Mouse (Mus musculus): ENCODE results near the gene Spata45. TPM values are rescaled to one million over a fixed set of nuclear protein-coding genes. Genes with fewer than 3 reads are reported as not detected.

Gene Spata45
- total RNA-seq, 2 experiments from 2014 or later: not detected

DNA sequence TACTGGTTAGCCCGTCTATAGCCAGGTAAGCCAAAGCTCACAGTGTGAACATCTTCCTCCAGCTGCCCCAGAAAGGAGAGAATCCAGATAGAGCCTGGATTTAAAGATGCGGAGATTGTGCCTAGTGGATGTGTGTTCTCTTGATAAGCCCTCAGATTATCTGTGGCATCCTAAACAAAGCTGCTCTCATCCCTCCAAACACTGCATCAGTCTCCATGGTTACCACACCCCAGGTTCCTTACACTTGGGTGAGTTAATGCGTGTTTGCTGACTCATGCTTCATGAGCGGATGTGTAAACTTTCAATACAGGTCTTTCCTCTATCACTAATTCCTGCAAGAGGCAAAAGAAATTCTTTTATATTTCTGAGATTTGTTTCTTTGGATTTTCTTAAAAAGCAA is 790 bp upstream of the Spata45 start:
- ATAC-seq (replicated peaks; ENCODE audit: low FRiP score, low TSS enrichment, poor library complexity, severe bottlenecking): no peak

DNA sequence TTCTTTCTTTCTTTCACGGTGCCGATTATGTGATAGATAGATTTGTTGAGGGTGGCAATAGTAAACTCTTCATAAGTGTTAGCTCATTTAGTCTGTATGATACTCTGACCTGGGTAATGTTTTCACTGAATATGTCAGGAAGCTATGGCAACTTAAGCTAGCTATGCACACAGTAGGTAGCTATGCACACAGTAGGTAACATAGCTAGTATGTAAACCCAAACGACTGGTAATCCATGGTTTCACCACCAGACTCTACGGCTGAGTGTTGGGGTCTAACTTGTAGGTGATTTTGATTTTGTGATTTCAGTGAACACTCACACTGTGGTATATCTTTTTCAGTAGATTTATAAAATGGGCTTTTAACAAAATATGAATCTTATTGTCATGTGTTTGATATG is 1.6 kb downstream of the Spata45 start:
- ATAC-seq (replicated peaks; ENCODE audit: low FRiP score, low TSS enrichment, poor library complexity, severe bottlenecking): no peak

DNA sequence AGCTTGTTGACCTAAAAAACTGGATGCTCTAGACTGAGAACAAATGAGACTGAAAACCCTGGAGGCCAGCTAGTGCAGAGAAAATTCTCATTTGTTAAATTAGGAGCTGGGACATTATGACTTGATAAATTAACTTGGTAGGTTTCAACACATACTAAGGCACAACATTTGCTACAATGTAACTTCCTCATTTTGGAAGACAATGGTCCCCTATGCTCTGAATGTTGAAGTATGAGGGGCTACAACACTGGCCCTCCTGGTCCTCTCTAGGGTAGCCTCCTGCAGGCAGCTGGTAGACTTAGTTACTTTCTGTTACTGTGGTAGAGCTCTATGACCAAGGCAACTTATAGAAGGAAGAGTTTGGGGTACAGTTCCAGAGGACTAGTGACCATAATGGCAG is 4.9 kb downstream of the Spata45 start:
- no peak for ATAC-seq (replicated peaks; ENCODE audit: low FRiP score, low TSS enrichment, poor library complexity, severe bottlenecking)

DNA sequence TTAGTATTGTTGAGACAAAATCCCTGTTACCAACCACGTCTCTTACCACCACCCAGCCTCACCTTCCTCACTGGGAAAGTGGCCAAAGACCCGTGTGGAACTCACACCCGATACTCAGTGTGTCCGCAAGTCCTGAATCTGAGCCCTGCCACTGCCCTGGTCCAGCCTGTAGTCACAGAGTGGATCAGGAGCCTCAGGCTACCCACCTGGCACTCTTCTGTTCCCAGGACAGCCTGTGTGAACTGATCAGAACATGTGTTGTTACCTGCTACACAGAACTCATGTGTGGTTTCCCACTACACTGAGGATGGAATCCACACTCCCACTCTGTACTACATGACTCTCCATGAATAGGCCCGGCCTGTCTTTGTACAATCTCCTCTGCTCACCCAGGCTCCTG is 5.7 kb downstream of the Spata45 start:
- no peak for ATAC-seq (replicated peaks; ENCODE audit: low FRiP score, low TSS enrichment, poor library complexity, severe bottlenecking)

DNA sequence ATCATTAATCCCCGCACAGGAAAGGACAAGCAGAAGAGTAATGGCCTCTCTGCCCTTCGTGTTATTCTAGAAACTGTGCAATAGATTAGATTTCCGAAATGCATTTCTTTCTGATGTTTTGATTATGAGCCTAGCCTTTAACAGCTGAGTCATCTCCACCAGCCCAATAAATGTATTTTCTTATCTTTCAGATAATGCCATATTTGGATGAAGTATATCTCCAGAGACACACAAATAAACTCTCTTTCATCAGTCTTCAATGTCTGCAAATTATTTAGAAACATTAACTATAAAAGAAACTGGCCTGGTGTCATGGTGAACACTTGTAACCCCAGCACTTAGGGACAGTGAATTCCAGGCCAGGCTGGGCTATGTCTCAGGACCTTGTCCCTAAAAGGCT is 6.2 kb downstream of the Spata45 start:
- no peak for ATAC-seq (replicated peaks; ENCODE audit: low FRiP score, low TSS enrichment, poor library complexity, severe bottlenecking)

DNA sequence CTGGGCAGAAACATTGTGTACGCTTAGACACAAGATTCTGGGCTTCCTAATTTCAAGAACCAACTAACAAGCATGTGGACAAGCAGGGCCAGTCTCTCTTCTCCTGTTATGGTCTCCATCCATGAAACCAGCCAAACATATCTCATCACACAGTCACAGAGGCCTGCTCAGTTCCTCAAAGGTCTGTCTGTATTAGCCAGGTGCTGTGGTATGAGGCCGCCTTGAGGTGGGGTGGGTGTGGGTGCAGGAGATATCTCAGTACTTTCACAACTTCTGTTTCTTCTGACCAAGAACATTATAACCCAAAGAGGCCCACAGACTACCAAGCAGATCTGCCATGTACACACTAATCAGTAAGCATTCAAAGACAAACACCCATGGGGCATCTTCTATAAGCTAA is 8.8 kb downstream of the Spata45 start:
- ATAC-seq (replicated peaks; ENCODE audit: low FRiP score, low TSS enrichment, poor library complexity, severe bottlenecking): no peak

DNA sequence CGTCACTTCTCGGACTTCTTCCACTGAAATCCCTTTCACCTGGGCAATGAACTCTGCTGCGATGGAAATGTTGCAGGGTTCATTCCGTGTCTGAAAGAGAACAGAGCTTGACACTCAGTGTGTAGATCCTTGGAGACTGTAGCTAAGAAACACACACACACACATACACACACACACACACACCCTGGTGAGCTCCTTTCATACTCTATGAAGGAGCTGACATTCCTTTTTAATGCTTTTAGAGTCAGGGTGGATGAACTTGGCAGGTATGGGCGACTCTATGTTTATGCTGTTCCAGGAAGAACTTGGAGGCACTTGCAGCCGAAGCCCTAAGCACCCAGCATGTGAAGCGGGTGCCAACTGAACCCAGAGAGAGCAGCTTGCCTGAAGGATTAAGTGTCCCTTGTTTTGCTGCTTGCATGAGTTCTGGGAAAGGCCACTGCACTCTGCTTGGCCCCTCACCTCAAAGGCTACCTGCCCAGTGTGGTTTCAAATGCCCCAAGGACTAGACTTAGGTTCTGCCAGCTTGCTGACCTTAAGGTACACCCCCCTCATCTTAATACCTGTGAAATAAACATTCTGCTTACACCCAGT is 9.9 kb downstream of the Spata45 start:
- no peak for ATAC-seq (replicated peaks; ENCODE audit: low FRiP score, low TSS enrichment, poor library complexity, severe bottlenecking)

DNA sequence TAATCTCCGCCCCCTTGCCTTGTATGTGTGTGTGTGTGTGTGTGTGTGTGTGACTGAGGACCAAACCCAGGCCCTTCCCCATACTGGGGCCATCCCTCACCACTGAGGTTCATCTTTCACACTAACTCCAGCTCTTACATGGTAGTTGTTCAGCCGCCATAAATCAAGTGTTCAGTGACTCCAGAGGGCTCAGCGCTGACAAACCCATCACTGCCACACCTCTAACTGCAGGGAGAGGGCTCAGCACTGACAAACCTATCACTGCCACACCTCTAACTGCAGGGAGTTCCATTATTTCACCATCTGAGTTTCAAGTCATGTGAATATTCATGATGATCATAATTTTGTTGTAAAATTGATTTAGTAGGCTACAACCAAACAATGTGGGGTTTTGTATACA is 17.1 kb downstream of the Spata45 start:
- no peak for ATAC-seq (replicated peaks; ENCODE audit: low FRiP score, low TSS enrichment, poor library complexity, severe bottlenecking)

DNA sequence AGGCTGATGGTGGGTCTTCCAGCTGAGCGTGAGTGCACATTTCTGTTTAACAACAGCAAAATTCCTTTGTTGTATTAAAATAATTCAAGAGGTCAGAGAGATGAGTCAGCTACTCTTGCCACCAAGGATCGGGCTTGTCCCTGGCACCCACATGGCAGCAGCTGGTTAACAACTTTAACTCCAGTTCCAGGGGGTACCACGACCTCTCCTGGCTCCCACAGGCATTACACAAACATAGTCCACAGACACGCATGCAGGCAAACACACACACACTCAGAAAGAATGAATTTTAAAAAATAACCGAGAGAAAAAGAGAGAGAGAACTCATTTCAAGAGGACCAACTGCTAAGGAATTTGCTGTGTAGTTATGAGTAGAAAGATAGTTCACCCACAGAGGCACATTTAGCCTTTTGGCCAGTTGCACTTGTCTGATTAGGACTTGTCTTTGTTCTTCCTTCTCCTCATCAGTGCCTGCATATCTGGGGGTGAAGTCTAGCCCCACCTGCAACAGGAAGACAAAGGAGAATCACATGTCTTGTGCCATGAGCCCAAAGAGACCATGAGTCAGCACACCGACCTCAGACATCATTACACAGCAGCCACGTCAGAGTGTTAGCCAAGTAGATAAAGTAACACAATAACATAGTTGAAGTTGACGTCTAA is 18.6 kb downstream of the Spata45 start:
- peak; percentile 94 for ATAC-seq (replicated peaks; ENCODE audit: low FRiP score, low TSS enrichment, poor library complexity, severe bottlenecking)

DNA sequence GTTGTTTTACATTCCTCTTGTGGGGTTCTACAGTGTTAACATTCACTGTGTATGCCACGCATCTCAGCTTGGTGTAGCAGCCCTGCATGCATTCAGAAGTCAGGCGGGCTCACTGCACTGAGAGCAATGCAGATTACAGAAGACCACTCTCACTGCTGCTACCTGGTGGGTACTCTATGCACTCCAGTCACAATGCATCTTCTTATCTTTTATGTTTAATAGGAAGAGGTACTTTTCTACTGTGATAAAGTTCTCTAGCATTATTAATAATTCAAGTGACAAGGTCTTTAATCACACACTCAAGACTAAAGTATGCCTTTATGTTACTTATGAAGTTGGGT is 19.1 kb downstream of the Spata45 start:
- ATAC-seq (replicated peaks; ENCODE audit: low FRiP score, low TSS enrichment, poor library complexity, severe bottlenecking): peak; percentile 90

DNA sequence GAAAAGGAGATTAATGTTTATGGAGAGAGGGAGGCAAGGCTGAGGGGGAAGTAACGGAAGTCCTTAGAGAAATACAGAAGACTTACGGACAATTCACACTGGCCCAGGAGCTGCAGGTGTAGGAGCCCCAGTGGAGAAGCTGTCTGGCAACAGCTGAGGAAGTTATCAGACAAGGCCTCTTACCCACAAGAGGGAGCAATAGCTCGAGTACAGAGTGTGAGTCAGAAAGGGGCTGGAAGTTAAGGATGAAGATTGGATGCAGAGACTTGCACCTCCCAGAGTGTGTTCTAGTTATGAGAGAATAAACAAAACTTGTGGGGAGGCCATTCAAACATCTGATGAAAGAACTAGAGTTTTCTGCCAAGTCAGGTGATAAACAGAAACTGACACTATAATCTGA is 21.0 kb downstream of the Spata45 start:
- no peak for ATAC-seq (replicated peaks; ENCODE audit: low FRiP score, low TSS enrichment, poor library complexity, severe bottlenecking)

DNA sequence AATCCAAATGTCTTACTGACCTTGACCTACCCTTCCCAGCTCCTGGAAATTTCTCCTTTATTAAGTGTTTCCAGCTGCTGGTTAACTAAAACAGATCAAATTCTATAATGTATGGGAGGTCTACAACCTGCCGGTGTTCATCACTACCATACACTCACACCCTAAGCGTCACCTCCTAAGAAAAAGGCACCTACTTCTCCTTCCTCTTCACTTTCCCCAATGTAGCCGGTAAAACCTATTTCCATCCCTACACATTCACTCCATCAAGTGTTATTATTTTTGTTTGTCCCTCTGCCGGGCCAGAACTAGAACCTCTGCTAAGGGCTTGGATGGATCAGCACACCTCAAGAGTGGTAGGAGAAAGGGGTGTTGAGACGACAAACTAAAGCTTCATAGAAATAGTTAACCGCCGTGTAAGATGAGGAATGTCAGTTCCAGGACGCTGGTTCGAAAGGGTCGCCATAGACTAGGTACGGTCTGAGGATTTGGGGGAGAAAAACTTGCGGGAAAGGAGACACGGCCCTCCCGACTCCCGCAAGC is 25.9 kb downstream of the Spata45 start:
- ATAC-seq (replicated peaks; ENCODE audit: low FRiP score, low TSS enrichment, poor library complexity, severe bottlenecking): no peak

DNA sequence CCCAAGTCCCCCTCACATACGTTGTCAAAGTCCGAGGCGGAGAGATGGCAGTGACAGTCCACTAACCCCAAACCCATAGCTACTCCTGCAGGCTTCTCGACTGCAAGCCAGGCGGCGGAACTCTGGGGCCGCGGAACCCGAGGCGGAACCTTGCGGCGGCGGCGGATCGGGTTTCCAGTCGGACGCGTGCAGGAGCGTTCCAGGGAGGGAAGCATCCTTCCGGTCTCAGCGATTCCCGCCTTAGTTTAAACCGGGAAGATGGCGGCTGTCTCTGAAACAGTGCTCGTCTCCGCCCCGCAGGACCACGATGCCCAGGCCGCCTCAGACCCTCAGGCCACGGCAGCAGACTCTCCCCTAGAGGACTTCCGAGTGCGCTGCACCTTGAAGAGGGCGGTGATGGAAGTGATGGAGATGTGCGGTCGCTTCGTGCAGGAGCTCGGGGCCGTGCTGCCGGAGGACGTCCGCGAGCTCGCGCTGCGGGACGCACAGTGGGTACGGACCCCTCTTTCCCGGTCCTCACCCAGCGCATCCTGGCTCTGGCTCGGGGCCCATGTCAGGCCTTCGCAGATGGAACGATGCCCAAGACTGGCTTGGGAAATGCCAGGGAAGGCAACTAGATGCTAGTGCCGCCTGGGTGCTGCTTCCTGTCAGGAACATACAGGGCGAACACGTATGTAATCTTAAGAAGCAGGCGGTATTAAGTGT is 26.5 kb downstream of the Spata45 start, which contains the start of the genes Tatdn3 and Nsl1:
Gene Tatdn3 (minus strand): TSS at position 152 of the 705 bp plus-strand sequence.
Gene Nsl1 (plus strand): TSS at position 232 of the 705 bp plus-strand sequence.
- ATAC-seq (replicated peaks; ENCODE audit: low FRiP score, low TSS enrichment, poor library complexity, severe bottlenecking): peak; percentile 93

DNA sequence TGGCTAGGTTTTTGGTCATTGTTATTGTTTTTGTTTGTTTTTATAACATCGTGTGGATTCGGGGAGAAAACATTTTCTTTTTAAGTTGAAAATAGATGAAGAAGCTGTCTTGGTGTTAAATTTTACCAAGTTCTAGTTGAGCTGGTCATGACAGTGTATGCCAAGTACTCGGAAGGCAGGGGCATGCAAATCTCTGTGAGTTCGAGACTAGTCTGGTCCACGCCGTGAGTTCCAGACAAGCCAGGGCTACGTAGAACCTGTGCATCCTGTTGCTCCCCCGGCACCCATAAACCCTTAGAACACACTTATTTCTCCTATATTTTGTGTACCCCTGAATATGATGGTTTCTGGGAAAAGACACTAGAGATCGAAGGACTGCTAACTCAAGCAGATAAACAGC is 27.3 kb downstream of the Spata45 start:
- no peak for ATAC-seq (replicated peaks; ENCODE audit: low FRiP score, low TSS enrichment, poor library complexity, severe bottlenecking)

DNA sequence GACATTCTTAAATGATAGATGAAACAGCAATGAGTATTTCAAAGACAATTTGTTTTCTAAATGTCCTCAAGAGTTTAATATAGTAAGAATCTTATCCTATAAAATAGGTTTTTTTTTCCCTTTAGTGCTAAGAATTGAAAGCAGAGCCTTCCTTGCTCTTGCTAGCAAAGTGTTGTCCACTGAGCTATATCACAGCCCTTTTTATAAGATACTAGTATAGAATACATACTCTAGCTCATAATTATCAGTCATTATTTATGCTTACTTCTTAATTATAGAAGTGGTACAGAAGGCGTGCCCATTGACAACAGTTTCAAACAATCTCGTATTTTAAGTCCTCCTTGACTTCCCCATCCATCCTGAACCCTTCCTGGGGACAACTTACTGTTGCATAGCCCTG is 28.1 kb downstream of the Spata45 start:
- no peak for ATAC-seq (replicated peaks; ENCODE audit: low FRiP score, low TSS enrichment, poor library complexity, severe bottlenecking)

DNA sequence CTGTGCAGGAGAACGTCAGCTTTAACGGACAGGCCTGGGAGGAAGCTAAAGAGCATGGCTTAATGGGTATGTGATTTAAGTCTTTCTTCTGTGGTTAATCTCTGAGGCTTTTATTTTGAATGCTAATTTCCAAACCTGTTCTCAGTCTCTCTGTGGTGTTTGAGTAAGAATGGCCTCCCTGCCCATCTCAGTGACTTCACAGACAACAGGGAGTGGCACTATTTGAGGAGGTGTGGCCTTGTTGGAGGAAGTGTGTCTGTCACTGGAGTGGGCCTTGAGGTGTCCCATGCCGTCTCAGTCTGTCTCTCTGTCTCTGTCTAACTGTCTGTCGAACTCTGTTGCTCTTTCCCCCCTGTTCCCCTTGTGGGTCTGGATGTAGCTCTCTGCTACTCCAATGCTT is 28.7 kb downstream of the Spata45 start:
- ATAC-seq (replicated peaks; ENCODE audit: low FRiP score, low TSS enrichment, poor library complexity, severe bottlenecking): no peak

DNA sequence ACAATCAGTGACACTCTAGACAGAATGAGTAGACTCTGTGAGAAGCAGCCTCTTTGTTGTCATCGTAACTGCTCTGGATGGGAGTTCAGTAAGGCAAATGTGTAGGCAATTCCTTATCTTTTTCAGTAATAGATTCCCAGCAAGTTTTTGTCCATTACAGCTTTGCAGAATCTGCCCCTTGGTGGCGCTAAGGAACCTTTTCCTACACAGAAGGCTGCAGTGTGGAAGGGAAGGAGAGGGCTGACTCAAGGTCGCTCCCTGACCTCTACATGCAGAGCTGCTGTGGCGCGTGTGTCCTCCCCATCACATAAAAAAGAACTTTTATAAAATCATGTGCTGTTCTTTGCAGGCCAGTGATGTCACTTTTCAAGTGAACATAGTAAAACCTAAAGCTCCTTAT is 31.9 kb downstream of the Spata45 start:
- ATAC-seq (replicated peaks; ENCODE audit: low FRiP score, low TSS enrichment, poor library complexity, severe bottlenecking): no peak

DNA sequence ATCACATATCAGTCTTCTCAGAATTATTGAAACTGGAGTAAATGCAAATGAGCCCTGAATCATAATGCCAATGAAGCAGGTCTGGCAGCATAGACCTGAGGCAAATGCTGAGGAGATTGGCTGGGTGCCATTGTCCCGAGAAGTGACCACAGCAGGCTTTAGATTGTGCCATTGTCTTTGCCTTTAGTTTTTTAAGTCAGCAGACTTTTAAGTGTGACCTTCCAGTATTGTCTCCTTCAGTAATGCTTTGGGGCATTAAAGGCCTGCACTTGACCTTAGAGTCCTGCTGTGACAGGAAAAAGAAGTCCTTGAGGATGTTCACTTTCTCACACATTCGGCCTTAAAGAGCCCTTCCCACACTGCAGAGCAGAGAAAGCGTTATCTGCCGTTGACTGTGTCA is 33.8 kb downstream of the Spata45 start:
- no peak for ATAC-seq (replicated peaks; ENCODE audit: low FRiP score, low TSS enrichment, poor library complexity, severe bottlenecking)

DNA sequence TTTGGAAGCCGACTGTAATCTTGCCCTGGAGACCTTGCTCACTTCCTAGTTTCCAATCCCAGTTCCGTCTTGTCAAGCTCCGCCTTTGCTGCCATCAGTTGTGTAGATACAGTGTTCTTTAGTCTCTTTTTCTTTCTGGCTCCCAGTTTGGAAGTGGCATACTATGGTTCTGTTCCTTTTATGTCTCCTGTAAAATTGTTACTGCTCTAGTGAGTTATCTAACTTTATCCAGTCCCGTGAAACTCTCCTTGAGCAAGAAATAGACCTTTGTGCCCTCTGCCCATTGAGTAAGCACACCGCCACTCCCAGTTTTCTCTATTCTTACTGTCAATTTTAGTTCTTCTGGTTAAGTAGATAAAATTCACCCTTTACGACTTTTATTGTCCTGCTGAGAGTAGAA is 35.2 kb downstream of the Spata45 start:
- no peak for ATAC-seq (replicated peaks; ENCODE audit: low FRiP score, low TSS enrichment, poor library complexity, severe bottlenecking)

DNA sequence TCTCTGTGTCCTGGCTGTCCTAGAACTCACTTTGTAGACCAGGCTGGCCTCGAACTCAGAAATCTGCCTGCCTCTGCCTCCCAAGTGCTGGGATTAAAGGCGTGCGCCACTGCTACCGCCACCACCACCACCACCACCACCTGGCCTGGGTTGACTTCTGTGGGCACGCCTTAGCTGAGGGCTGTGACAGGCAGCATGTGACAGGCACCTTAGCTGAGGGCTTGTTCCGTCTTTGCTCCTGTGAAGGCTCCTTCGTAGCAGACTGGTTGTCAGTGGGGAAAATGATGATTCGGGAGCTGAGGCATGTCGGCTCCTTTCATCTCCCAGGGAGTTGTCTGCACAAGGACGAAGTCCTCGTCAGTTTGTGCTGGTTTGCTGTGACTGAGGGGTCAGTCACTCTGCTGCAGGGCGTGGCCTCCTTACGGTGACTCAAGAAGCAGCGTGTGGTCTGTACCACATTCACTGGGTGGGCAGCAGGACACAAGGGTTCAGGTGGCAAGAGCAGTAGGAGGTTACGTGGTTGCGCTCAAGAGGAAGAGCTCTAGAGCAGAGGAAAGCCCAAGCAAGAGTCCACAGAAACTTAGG is 36.0 kb downstream of the Spata45 start:
- ATAC-seq (replicated peaks; ENCODE audit: low FRiP score, low TSS enrichment, poor library complexity, severe bottlenecking): no peak
